In genomic region chr14:23831284-23831683, GRCm38 (mm10) we compare ENCODE assay signal across 13 mouse cellular contexts.
DNase-seq lines count a peak whose midpoint lies in the region; ATAC-seq lines count a peak whose summit lies in the region.
"Had no signal": no experiment of that assay in that cellular context is flagged by ENCODE, and none has a peak within 500 bp of the region (broad histone marks: within the 10 kb centered on the region; RNA-seq: fewer than 3 reads in every experiment).

No protein-coding gene starts in this region.

- H3K36me3 ChIP-seq in neural tube, embryonic 13.5 days: no peaks in the 10 kb centered on the region
- no peaks in the 10 kb centered on the region for H3K36me3 ChIP-seq in intestine, embryonic 15.5 days

- no peaks in the 10 kb centered on the region for H3K27me3 ChIP-seq in neural tube, embryonic 13.5 days
- H3K27me3 ChIP-seq in intestine, embryonic 15.5 days (replicated peaks): no peaks in the 10 kb centered on the region

- H3K9me3 ChIP-seq in neural tube, embryonic 13.5 days: no peaks in the 10 kb centered on the region
- no peaks in the 10 kb centered on the region for H3K9me3 ChIP-seq in intestine, embryonic 15.5 days

- peak; percentile 46 to 56 for DNase-seq in cerebellum, postnatal 14 days
- DNase-seq in cerebellum, adult 18-20 months: no peak
- DNase-seq in neural tube, embryonic 10.5 days (ENCODE audit: extremely low spot score, low spot score): no peak
- DNase-seq in kidney, postnatal 36 days: peak; percentile 80 to 86
- DNase-seq in right cerebral cortex, adult 2 months (ENCODE audit: low spot score in 2 of 2): no peak
- DNase-seq in thymus, postnatal 25 days: no peak
- DNase-seq: cerebellum, postnatal 36 days; gastrocnemius, postnatal 36 days; liver; right cerebral cortex, postnatal 14 days had no signal

- no peak overlapping the region for H3K9ac ChIP-seq in neural tube, embryonic 13.5 days
- no peak overlapping the region for H3K9ac ChIP-seq in intestine, embryonic 15.5 days

- H3K4me2 ChIP-seq in neural tube, embryonic 13.5 days: no peak overlapping the region
- no peak overlapping the region for H3K4me2 ChIP-seq in intestine, embryonic 15.5 days (replicated peaks)

- peak overlapping the region; percentile 39; the same call in 1 of the 2 replicates for H3K27ac ChIP-seq in neural tube, embryonic 13.5 days (replicated peaks)
- H3K27ac ChIP-seq in intestine, embryonic 15.5 days: no peak overlapping the region

- peaks cover 31% of the 10 kb centered on the region for H3K4me1 ChIP-seq in neural tube, embryonic 13.5 days (replicated peaks)
- H3K4me1 ChIP-seq in intestine, embryonic 15.5 days (replicated peaks): no peaks in the 10 kb centered on the region

- WGBS in neural tube, embryonic 13.5 days: 21% methylated on average over 5 of the region's 5 CpGs
- WGBS in intestine, embryonic 15.5 days: 64% methylated on average over 5 of the region's 5 CpGs

- H3K4me3 ChIP-seq in neural tube, embryonic 13.5 days: no peak overlapping the region
- H3K4me3 ChIP-seq in intestine, embryonic 15.5 days (replicated peaks): no peak overlapping the region

- no peak; the same call in 1 of the 2 replicates for ATAC-seq in neural tube, embryonic 13.5 days (ENCODE audit: low read depth)
- no peak for ATAC-seq in intestine, embryonic 15.5 days
- ATAC-seq: lung, postnatal 0 days had no signal

Comparison
In these comparisons a context has a peak if more than half of its experiments do, and no peak if none do; other contexts are left out.
1. DNase-seq: peak in cerebellum, postnatal 14 days (2 of 2) and kidney, postnatal 36 days (2 of 2); none in cerebellum, adult 18-20 months (0 of 2), neural tube, embryonic 10.5 days (single experiment), right cerebral cortex, adult 2 months (0 of 2) and thymus, postnatal 25 days (single experiment).